Mouse (Mus musculus): Measurements from ENCODE around the gene Map3k13.

DNA sequence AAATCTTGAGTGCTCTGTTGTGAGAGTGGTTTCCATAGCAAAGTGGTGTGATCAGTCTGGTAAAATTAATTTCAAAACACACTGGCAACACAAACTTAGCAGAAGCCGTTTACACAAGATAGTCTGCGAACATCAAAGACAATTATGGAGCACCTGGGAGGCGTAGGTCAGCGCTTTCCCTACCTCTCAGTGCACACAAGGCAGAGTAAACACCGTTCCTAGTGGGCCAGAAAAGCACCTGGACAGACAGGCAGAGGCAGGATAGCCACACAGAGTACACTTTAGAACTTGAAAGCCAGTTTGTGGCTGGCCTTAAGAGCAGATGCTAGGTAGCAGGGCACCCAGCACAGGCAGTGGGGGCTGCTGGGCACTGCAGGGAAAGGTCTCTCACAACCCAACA, 37.6 kb downstream of the Map3k13 start:
- TF ChIP-seq CTCF (IDR thresholded peaks at IDR 0.05; ENCODE audit: extremely low read depth, insufficient read depth, insufficient read length, insufficient replicate concordance): no peak
- no peak for TF ChIP-seq POLR2A (IDR thresholded peaks at IDR 0.05; ENCODE audit: low read depth, low read length)

Data from spleen, adult 2 months (tissue).